Mouse (Mus musculus): ENCODE data around the gene Brca2.

DNA sequence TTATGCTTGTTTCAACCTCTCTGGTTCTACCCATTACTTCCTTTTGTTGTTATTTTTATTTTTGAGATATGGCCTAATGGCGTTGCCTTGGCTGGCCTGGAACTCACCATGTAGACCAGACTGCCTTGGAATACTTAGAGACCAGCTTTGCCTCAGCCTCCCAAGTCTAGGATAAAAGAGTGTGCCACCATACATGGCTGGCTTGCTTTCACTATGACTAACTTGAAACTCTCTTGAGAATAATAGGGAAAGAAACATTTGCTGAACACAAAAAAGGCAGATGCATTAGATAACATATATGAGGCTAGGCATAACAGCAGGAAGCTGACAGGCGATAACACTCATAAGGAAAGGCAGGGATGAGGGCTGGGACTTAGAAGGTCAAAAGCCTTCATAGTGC, 91.6 kb downstream of the Brca2 start:
- TF ChIP-seq CTCF (IDR thresholded peaks at IDR 0.05; ENCODE audit: insufficient read depth, low read depth, low read length) = no peak
- no peak for TF ChIP-seq POLR2A (IDR thresholded peaks at IDR 0.05; ENCODE audit: insufficient read depth, low read depth, low read length)

Data from olfactory bulb, adult 2 months (tissue).